Mouse (Mus musculus) right cerebral cortex, postnatal 36 days (tissue): ENCODE measurements at regions not wholly inside any gene's neighbourhood (a gene's known extent, or its start where the extent isn't known, plus 50 kb on each side); places are given as distances from the start of the nearest gene placed in this dataset.
A peak's percentile ranks its signal among the peaks of the same experiment; 100 is the strongest.

Experiments used
- DNase-seq, 2 experiments: peaks; one replicate each; pipeline ENCODE4 v3.0.0; 2022; ENCODE audit warnings: low spot score in 2 of 2, mixed read lengths in 1 of 2

DNA sequence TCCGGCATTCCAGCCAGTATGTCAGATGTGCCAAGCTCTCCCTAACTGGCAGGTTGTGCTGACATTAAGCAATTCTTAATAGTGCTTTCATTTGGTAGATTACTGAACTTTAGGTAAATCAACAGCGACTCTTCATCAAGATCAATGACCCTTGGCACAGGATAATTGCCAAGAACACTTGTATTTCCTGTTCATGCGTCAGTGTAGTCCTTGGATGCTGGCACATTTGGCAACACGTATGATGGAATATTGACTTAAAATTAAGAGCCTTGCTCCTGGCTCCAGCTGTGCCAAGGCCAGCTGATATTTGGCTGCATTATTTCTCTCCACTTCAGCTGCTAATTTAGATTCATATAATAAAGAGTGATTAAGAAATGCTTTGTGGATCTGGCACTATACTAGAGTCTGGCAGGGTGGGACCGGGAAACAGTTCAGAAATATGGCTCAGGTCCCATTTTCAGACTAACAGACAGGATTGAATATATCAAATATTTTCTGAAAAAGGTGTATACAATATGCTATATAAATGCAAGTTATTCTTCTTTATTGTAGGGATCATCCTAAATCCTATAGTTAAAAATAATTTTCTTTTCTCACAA is 365.5 kb downstream of the Mllt3 start:
- DNase-seq = no peak

DNA sequence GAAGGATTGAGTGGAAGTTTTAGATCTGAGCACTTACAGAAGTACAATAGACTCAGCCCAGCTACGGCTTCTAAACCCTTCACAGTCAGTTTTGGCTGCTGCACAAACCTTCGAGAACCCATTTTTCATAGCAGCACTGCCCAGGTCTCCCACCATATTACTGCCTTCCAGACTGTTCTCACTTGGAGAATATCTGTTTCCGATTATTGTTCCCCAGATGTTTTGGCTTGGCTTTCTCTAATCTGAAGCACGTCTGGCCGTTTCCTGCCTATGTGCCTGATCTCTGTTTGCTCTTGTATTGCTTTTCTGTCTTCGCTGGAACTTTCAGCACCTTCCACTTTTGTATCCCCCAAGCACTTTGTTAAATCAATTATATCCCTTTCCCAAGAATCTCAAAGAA is 368.0 kb downstream of the Mllt3 start:
- no peak for DNase-seq

- DNase-seq = no peak
Observed at GRCm38 (mm10) chr4:87662876-87663275, 370.3 kb downstream of the Mllt3 start.

DNA sequence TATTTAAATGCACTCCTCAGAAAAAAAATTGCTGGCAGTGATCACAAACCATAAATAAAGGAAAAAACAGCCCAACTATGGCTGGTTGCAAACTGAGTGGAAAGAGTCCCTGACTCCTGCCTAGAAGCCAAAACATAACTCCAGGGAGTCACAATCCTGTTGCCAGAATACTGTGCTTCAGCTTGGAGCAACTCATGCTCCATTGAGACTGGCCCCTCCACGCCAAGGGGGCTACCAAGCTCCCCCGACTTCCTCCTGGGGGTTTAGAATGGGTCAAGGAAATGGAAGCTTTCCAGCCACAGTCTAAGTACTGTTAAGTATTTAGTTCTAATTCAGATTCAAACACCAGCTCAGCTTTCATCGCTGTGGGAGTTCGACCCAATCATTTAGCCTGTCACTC is 374.8 kb downstream of the Mllt3 start:
- DNase-seq = no peak

GRCm38 (mm10) chr4:87657855-87658254 is 375.3 kb downstream of the Mllt3 start:
- DNase-seq = no peak

DNA sequence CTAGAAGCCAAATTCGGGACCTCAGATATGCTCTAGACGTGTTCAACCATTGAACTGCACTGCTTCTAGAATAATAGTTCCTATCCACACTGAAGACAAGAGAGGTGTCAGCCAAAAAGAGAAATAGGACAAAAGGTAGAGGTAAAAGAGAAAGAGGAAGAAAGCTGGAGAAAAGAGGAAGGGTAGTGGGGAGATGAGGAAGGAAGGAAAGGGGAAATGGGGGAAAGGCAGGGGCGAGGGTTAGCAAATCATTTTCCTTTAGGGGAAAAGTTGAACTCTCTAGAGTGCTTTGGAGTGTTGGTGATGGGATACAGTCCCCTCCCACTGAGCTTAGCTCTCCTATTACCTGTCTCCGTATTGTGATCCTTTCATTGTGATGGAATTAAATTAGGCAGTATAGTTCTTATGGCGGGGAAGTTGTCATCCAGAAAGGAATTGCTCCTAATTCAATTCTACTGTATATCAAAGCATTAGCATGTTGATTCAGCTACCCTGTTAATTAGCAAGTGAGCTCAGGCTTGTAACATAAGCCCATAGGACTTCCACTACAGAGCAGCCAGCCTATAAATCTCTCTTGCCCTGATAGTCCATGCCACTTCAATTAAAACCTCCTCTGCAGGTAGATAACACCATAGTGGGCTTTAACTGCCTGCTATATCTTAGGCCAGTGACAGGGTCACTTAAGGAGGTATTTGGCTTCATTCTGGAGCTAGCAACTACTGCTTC is 379.6 kb downstream of the Mllt3 start:
- DNase-seq = no peak

DNA sequence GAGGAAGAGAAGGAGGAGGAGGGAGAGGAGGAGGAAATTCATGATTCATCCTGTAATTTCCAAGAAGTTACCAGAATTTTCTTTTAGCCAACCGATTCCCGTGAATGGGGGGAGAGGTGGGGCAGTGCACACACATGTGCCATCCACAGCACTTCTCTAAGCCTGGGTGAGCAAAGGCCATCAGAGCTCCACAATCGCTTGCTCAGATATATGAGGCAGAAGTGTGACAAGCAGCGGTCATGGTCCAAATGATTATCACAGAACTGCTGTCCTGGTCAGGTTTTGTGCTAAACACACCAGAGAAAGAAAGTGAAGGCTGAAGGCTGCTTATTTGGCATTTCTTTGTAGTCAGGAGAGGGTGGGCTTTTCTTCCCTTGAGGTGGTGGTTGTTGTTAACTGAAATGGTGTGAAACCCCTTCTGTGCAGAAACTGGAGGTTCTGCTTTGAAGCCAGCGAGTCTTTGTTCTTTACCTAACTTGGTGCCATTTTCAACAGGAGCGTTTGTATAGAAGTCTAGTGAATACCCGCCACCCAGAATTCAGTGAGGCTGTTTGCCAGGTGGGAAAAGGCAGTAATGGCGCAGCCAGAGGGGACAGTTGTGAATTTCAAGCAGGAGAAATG is 380.7 kb downstream of the Mllt3 start:
- DNase-seq = no peak

DNA sequence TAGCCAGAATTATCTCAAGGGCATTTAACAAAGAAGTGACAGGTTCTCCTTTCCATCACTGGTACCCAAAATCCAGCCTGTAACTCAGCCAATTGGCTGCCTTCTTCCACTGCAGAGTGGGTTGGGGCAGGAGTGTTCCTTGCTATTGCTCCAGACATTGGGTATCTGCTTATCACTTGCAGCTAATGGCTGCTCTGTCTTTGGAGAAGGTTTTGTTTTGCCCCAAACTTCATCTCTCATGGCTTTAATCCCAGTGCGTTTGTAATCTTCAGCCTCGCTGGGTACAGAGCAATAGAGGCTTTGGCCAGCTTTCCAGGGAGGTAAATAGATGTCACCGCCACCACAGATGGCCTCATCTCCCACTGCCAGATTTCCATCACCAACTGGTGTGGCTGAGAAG is 381.9 kb downstream of the Mllt3 start:
- no peak for DNase-seq

- DNase-seq = peak in 1 of 2 experiments; percentile 5
Observed at GRCm38 (mm10) chr4:87650837-87651236, 382.3 kb downstream of the Mllt3 start.

- DNase-seq = no peak
Observed at GRCm38 (mm10) chr4:87650393-87650792, 382.8 kb downstream of the Mllt3 start.

- DNase-seq = no peak
Observed at GRCm38 (mm10) chr4:87648919-87649318, 384.2 kb downstream of the Mllt3 start.

GRCm38 (mm10) chr4:87647932-87648911 is 384.9 kb downstream of the Mllt3 start:
- DNase-seq = no peak

- no peak for DNase-seq
Observed at GRCm38 (mm10) chr4:87642002-87642401, 391.2 kb downstream of the Mllt3 start.

DNA sequence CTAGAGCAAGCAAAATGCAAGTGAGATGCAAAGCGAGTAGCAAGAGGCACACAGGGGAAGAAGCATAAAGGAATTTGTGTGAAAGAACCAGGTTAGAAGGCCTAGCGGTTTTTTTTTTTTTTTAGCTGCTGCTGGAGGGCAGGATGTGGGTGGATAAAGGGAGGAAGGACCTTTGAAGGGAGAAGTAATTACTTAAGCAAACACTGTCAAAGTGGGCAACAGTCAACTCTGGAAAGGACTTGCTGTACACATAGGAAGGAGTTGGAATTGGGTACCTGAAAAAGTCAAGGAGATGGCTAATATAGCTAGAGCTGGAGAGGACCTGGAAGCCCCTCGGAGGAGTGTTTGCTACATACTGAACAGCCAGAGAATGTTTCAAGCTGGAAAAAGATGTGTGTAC is 391.6 kb downstream of the Mllt3 start:
- DNase-seq = no peak

DNA sequence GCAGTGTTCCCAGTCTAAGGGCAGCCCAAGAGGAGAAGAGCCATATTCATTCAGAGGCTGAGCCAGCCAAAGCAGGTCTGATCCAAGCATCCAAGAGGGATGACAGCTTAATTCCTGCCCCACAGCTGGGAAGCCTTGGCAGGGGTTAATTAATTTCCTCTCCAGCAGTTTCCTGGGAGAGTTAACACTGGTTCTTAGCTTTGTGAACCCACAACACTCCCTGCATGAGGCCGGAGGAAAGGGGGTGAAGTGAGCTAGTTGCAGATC is 394.9 kb downstream of the Mllt3 start:
- no peak for DNase-seq

GRCm38 (mm10) chr4:87637629-87638379 is 395.4 kb downstream of the Mllt3 start:
- DNase-seq = no peak

DNA sequence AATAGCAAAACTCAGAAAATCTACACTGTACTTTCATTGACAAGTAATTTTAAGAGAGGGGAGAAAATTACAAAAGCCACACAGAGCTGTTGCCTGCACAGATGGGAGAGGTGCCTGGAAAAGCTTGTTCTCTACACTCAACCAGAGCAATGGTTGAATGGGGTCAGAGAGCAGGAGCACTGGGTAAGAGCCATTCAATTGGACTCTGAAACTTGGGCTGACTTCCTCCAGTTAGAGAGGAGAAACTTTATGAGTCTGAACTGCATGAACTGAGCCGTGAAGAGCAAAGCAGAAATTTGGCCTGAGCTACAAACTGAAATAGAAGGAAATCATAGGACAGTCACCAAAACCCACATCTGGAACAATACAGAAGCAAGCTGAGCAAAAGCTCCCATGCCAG is 380.8 kb upstream of the Slc24a2 start:
- DNase-seq = no peak

GRCm38 (mm10) chr4:87593644-87594043 is 363.4 kb upstream of the Slc24a2 start:
- no peak for DNase-seq

- DNase-seq = no peak
Observed at GRCm38 (mm10) chr4:87590797-87591196, 360.5 kb upstream of the Slc24a2 start.

- no peak for DNase-seq
Observed at GRCm38 (mm10) chr4:87578164-87578563, 347.9 kb upstream of the Slc24a2 start.

GRCm38 (mm10) chr4:87570950-87571349 is 340.7 kb upstream of the Slc24a2 start:
- no peak for DNase-seq
